Mouse (Mus musculus) right cerebral cortex, postnatal 36 days (tissue): ENCODE measurements around the gene Ankmy1.

Experiments
- DNase-seq, 2 experiments: peaks; one replicate each; pipeline ENCODE4 v3.0.0; 2022; ENCODE audit warnings: low spot score in 2 of 2, mixed read lengths in 1 of 2

The Ankmy1 gene

GRCm38 (mm10) chr1:92874011-92874410 is 28.7 kb downstream of the Ankmy1 start:
- DNase-seq, result no peak

- no peak for DNase-seq
Observed at GRCm38 (mm10) chr1:92872666-92873065, 30.0 kb downstream of the Ankmy1 start.

GRCm38 (mm10) chr1:92869985-92870384 is 32.7 kb downstream of the Ankmy1 start:
- DNase-seq, result no peak

GRCm38 (mm10) chr1:92866170-92866569 is 36.5 kb downstream of the Ankmy1 start:
- DNase-seq, result no peak

- no peak for DNase-seq
Observed at GRCm38 (mm10) chr1:92863268-92863667, 39.4 kb downstream of the Ankmy1 start.

GRCm38 (mm10) chr1:92861503-92861902 is 41.2 kb downstream of the Ankmy1 start:
- DNase-seq, result no peak

- no peak for DNase-seq
Observed at GRCm38 (mm10) chr1:92852450-92852849, 50.3 kb downstream of the Ankmy1 start.

- DNase-seq, result no peak
Observed at GRCm38 (mm10) chr1:92849938-92850574, 52.6 kb downstream of the Ankmy1 start.

GRCm38 (mm10) chr1:92849491-92849890 is 53.2 kb downstream of the Ankmy1 start:
- DNase-seq, result no peak

- no peak for DNase-seq
Observed at GRCm38 (mm10) chr1:92847873-92848839, 54.5 kb downstream of the Ankmy1 start.

- DNase-seq, result no peak
Observed at GRCm38 (mm10) chr1:92845889-92846288, 56.8 kb downstream of the Ankmy1 start.

- DNase-seq, result no peak
Observed at GRCm38 (mm10) chr1:92841427-92841826, 61.3 kb downstream of the Ankmy1 start.

GRCm38 (mm10) chr1:92840231-92840890 is 62.3 kb downstream of the Ankmy1 start:
- DNase-seq, result no peak

GRCm38 (mm10) chr1:92839211-92839610 is 63.5 kb downstream of the Ankmy1 start:
- DNase-seq, result no peak

- no peak for DNase-seq
Observed at GRCm38 (mm10) chr1:92837931-92838833, 64.5 kb downstream of the Ankmy1 start.

- DNase-seq, result peak; percentile 76 to 83
Observed at GRCm38 (mm10) chr1:92833987-92834706, 68.6 kb downstream of the Ankmy1 start.

GRCm38 (mm10) chr1:92832011-92833010 is 70.4 kb downstream of the Ankmy1 start:
- peak in 1 of 2 experiments; percentile 48 for DNase-seq

GRCm38 (mm10) chr1:92831188-92832001 is 71.3 kb downstream of the Ankmy1 start, which contains the start of gene Gpc1:
Gpc1 (plus strand) TSS chr1:92831645.
- DNase-seq, result peak; percentile 81 to 85
